Mouse (Mus musculus): Measurements from ENCODE around the gene Olfr1202. TPM values are rescaled to one million over a fixed set of nuclear protein-coding genes. Genes with fewer than 3 reads are reported as not detected.

The Olfr1202 gene
- polyA plus RNA-seq (2015; fragmentation: Nextera tagmentation; extraction: Ambion mirVana): not detected in 2 replicates

- Histone ChIP-seq H3K9ac (ENCODE audit: low read depth, low read length) (no peak within 1 kb of the TSS), H3K4me2 (ENCODE audit: low read depth, low read length) (no peak within 1 kb of the TSS), H3K27me3 (replicated peaks; ENCODE audit: control insufficient read depth, insufficient read depth, low read length) (no peaks in the 10 kb centered on the region), H3K9me3 (ENCODE audit: control insufficient read depth, low read length) (no peaks in the 10 kb centered on the region), H3K4me3 (ENCODE audit: low read length) (no peak within 1 kb of the TSS), H3K27ac (ENCODE audit: low read length) (no peak within 1 kb of the TSS), H3K36me3 (ENCODE audit: control insufficient read depth, insufficient read depth, low read length) (no peaks in the 10 kb centered on the region), H3K4me1 (ENCODE audit: control insufficient read depth, insufficient read depth, low read length) (no peaks in the 10 kb centered on the region)
- no peak for ATAC-seq
- WGBS: 75% methylated on average over 1 of the region's 1 CpGs
Observed at GRCm38 (mm10) chr2:88814196-88814595, at the start of gene Olfr1202. Gene Olfr1202 (plus strand): TSS chr2:88814496.

- H3K4me3 ChIP-seq (ENCODE audit: low read length): no peak within 1 kb of the TSS
- H3K27ac ChIP-seq (ENCODE audit: low read length): no peak within 1 kb of the TSS
- no peaks in the 10 kb centered on the region for H3K36me3 ChIP-seq (ENCODE audit: control insufficient read depth, insufficient read depth, low read length)
- no peaks in the 10 kb centered on the region for H3K27me3 ChIP-seq (replicated peaks; ENCODE audit: control insufficient read depth, insufficient read depth, low read length)
- no peak within 1 kb of the TSS for H3K4me2 ChIP-seq (ENCODE audit: low read depth, low read length)
- no peaks in the 10 kb centered on the region for H3K4me1 ChIP-seq (ENCODE audit: control insufficient read depth, insufficient read depth, low read length)
- WGBS: 80% methylated on average over 2 of the region's 2 CpGs
- ATAC-seq: no peak
- no peaks in the 10 kb centered on the region for H3K9me3 ChIP-seq (ENCODE audit: control insufficient read depth, low read length)
- no peak within 1 kb of the TSS for H3K9ac ChIP-seq (ENCODE audit: low read depth, low read length)
Observed at GRCm38 (mm10) chr2:88770388-88770787, 43.9 kb upstream of the Olfr1202 start, which contains the start of gene Olfr1200. Gene Olfr1200 (minus strand): TSS chr2:88770488.

DNA sequence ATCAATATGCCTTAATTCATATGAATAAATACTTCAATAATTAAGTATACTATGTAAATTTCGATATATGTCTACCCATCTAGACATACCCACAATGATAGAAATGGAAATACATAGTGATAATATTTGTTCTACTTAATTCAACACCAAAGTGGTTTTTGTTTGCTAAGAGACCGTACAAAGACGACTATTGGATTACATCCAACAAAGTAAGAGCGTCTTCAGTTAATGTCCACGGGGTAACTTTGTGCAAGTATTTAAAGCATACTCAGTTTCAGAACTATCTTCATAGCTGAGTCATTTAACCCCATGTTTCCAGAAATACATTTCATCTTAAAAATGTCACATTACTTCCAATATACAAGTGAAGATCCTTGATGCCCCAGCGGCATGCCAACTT is 21.6 kb upstream of the Olfr1202 start, which contains the start of gene Olfr1201:
TSS of gene Olfr1201 (plus strand) at position 301 of the 400 bp plus-strand sequence.
- 74% methylated on average over 6 of the region's 6 CpGs for whole genome bisulfite sequencing

GRCm38 (mm10) chr2:88829437-88829836 is 15.1 kb downstream of the Olfr1202 start, which contains the start of gene Olfr1205:
Gene Olfr1205 (plus strand): TSS chr2:88829737.
- WGBS: 94% methylated on average over 2 of the region's 2 CpGs
- ATAC-seq: no peak
- Histone ChIP-seq H3K4me2 (ENCODE audit: low read depth, low read length) (no peak within 1 kb of the TSS), H3K4me1 (ENCODE audit: control insufficient read depth, insufficient read depth, low read length) (no peaks in the 10 kb centered on the region), H3K4me3 (ENCODE audit: low read length) (no peak within 1 kb of the TSS), H3K36me3 (ENCODE audit: control insufficient read depth, insufficient read depth, low read length) (no peaks in the 10 kb centered on the region), H3K27ac (ENCODE audit: low read length) (no peak within 1 kb of the TSS), H3K27me3 (replicated peaks; ENCODE audit: control insufficient read depth, insufficient read depth, low read length) (no peaks in the 10 kb centered on the region), H3K9ac (ENCODE audit: low read depth, low read length) (no peak within 1 kb of the TSS), H3K9me3 (ENCODE audit: control insufficient read depth, low read length) (no peaks in the 10 kb centered on the region)

More for the DNA sequence above, 21.6 kb upstream of the Olfr1202 start, which contains the start of gene Olfr1201:
- H3K36me3 ChIP-seq (ENCODE audit: control insufficient read depth, insufficient read depth, low read length): no peaks in the 10 kb centered on the region
- H3K4me1 ChIP-seq (ENCODE audit: control insufficient read depth, insufficient read depth, low read length): no peaks in the 10 kb centered on the region
- ATAC-seq: no peak
- no peaks in the 10 kb centered on the region for H3K27me3 ChIP-seq (replicated peaks; ENCODE audit: control insufficient read depth, insufficient read depth, low read length)
- H3K4me2 ChIP-seq (ENCODE audit: low read depth, low read length): no peak within 1 kb of the TSS
- no peak within 1 kb of the TSS for H3K27ac ChIP-seq (ENCODE audit: low read length)
- H3K9me3 ChIP-seq (ENCODE audit: control insufficient read depth, low read length): no peaks in the 10 kb centered on the region
- no peak within 1 kb of the TSS for H3K4me3 ChIP-seq (ENCODE audit: low read length)
- H3K9ac ChIP-seq (ENCODE audit: low read depth, low read length): no peak within 1 kb of the TSS

DNA sequence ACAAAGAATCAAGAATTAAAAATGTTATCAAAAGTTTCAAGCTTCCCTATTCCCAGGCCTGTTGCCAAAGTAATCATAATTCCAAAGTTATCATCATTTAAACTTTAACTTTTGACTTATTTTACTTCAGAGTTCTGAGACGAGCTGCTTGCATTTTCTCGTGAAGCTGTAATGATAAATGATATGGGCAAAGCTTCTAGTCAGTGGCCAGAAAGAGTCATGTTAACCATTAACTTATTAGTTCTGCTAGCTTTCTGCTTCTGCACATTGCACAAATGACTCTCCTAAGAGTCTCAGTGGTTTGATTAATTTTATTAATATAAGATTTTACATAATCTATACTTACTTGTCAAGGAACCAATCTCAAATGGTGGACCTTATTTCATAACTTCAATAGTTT is 24.2 kb downstream of the Olfr1202 start:
- Histone ChIP-seq H3K36me3 (ENCODE audit: control insufficient read depth, insufficient read depth, low read length) (no peaks in the 10 kb centered on the region), H3K4me1 (ENCODE audit: control insufficient read depth, insufficient read depth, low read length) (no peaks in the 10 kb centered on the region), H3K9ac (ENCODE audit: low read depth, low read length) (no peak overlapping the region), H3K9me3 (ENCODE audit: control insufficient read depth, low read length) (no peaks in the 10 kb centered on the region), H3K27ac (ENCODE audit: low read length) (no peak overlapping the region), H3K27me3 (replicated peaks; ENCODE audit: control insufficient read depth, insufficient read depth, low read length) (no peaks in the 10 kb centered on the region), H3K4me2 (ENCODE audit: low read depth, low read length) (no peak overlapping the region), H3K4me3 (ENCODE audit: low read length) (no peak overlapping the region)
- WGBS: 41% methylated on average over 2 of the region's 2 CpGs
- ATAC-seq: peak; percentile 71; the same call in 1 of the 2 replicates

- Histone ChIP-seq H3K36me3 (ENCODE audit: control insufficient read depth, insufficient read depth, low read length) (no peaks in the 10 kb centered on the region), H3K27ac (ENCODE audit: low read length) (no peak within 1 kb of the TSS), H3K27me3 (replicated peaks; ENCODE audit: control insufficient read depth, insufficient read depth, low read length) (no peaks in the 10 kb centered on the region), H3K9me3 (ENCODE audit: control insufficient read depth, low read length) (no peaks in the 10 kb centered on the region), H3K4me3 (ENCODE audit: low read length) (no peak within 1 kb of the TSS), H3K4me1 (ENCODE audit: control insufficient read depth, insufficient read depth, low read length) (no peaks in the 10 kb centered on the region), H3K4me2 (ENCODE audit: low read depth, low read length) (no peak within 1 kb of the TSS), H3K9ac (ENCODE audit: low read depth, low read length) (no peak within 1 kb of the TSS)
- no peak for ATAC-seq
- WGBS: 85% methylated on average over 1 of the region's 1 CpGs
Observed at GRCm38 (mm10) chr2:88848992-88849391, 34.7 kb downstream of the Olfr1202 start, which contains the start of gene Olfr1204. Gene Olfr1204 (plus strand): TSS chr2:88849292.

GRCm38 (mm10) chr2:88862931-88863330 is 48.6 kb downstream of the Olfr1202 start, which contains the start of gene Olfr1206:
Gene Olfr1206 (plus strand): TSS chr2:88863231.
- Histone ChIP-seq H3K4me1 (ENCODE audit: control insufficient read depth, insufficient read depth, low read length) (no peaks in the 10 kb centered on the region), H3K4me2 (ENCODE audit: low read depth, low read length) (no peak within 1 kb of the TSS), H3K27me3 (replicated peaks; ENCODE audit: control insufficient read depth, insufficient read depth, low read length) (no peaks in the 10 kb centered on the region), H3K9me3 (ENCODE audit: control insufficient read depth, low read length) (no peaks in the 10 kb centered on the region), H3K9ac (ENCODE audit: low read depth, low read length) (no peak within 1 kb of the TSS), H3K36me3 (ENCODE audit: control insufficient read depth, insufficient read depth, low read length) (no peaks in the 10 kb centered on the region), H3K4me3 (ENCODE audit: low read length) (no peak within 1 kb of the TSS), H3K27ac (ENCODE audit: low read length) (no peak within 1 kb of the TSS)
- no peak for ATAC-seq
- WGBS: 81% methylated on average over 2 of the region's 2 CpGs

Other genes starting within 250 kb of the Olfr1202 start
- not detected in 2 replicates for gene Olfr1189, start 228.0 kb upstream of the Olfr1202 start, polyA plus RNA-seq (2015; fragmentation: Nextera tagmentation; extraction: Ambion mirVana)
- gene Olfr1191-ps1, start 174.0 kb upstream of the Olfr1202 start, polyA plus RNA-seq (2015; fragmentation: Nextera tagmentation; extraction: Ambion mirVana): not detected in 2 replicates
- not detected in 2 replicates for gene Olfr1192-ps1, start 166.0 kb upstream of the Olfr1202 start, polyA plus RNA-seq (2015; fragmentation: Nextera tagmentation; extraction: Ambion mirVana)
- not detected in 2 replicates for gene Olfr1193, start 138.9 kb upstream of the Olfr1202 start, polyA plus RNA-seq (2015; fragmentation: Nextera tagmentation; extraction: Ambion mirVana)
- gene Olfr1195, start 125.3 kb upstream of the Olfr1202 start, polyA plus RNA-seq (2015; fragmentation: Nextera tagmentation; extraction: Ambion mirVana): not detected in 2 replicates
- gene Olfr1196, start 109.9 kb upstream of the Olfr1202 start, polyA plus RNA-seq (2015; fragmentation: Nextera tagmentation; extraction: Ambion mirVana): not detected in 2 replicates
- not detected in 2 replicates for gene Olfr1197, start 82.1 kb upstream of the Olfr1202 start, polyA plus RNA-seq (2015; fragmentation: Nextera tagmentation; extraction: Ambion mirVana)
- not detected in 2 replicates for gene Olfr1198, start 63.1 kb upstream of the Olfr1202 start, polyA plus RNA-seq (2015; fragmentation: Nextera tagmentation; extraction: Ambion mirVana)
- not detected in 2 replicates for gene Olfr1199, start 54.0 kb upstream of the Olfr1202 start, polyA plus RNA-seq (2015; fragmentation: Nextera tagmentation; extraction: Ambion mirVana)
- not detected in 2 replicates for gene Olfr1200, start 44.0 kb upstream of the Olfr1202 start, polyA plus RNA-seq (2015; fragmentation: Nextera tagmentation; extraction: Ambion mirVana)
- not detected in 2 replicates for gene Olfr1201, start 21.5 kb upstream of the Olfr1202 start, polyA plus RNA-seq (2015; fragmentation: Nextera tagmentation; extraction: Ambion mirVana)
- gene Olfr1205, start 15.2 kb downstream of the Olfr1202 start, polyA plus RNA-seq (2015; fragmentation: Nextera tagmentation; extraction: Ambion mirVana): not detected in 2 replicates
- gene Olfr1204, start 34.8 kb downstream of the Olfr1202 start, polyA plus RNA-seq (2015; fragmentation: Nextera tagmentation; extraction: Ambion mirVana): not detected in 2 replicates
- not detected in 2 replicates for gene Olfr1206, start 48.7 kb downstream of the Olfr1202 start, polyA plus RNA-seq (2015; fragmentation: Nextera tagmentation; extraction: Ambion mirVana)
- not detected in 2 replicates for gene Olfr1208, start 87.8 kb downstream of the Olfr1202 start, polyA plus RNA-seq (2015; fragmentation: Nextera tagmentation; extraction: Ambion mirVana)
- not detected in 2 replicates for gene Olfr1209, start 100.7 kb downstream of the Olfr1202 start, polyA plus RNA-seq (2015; fragmentation: Nextera tagmentation; extraction: Ambion mirVana)
- gene Olfr1211, start 123.6 kb downstream of the Olfr1202 start, polyA plus RNA-seq (2015; fragmentation: Nextera tagmentation; extraction: Ambion mirVana): not detected in 2 replicates
- not detected in 2 replicates for gene Olfr1212, start 139.5 kb downstream of the Olfr1202 start, polyA plus RNA-seq (2015; fragmentation: Nextera tagmentation; extraction: Ambion mirVana)
- not detected in 2 replicates for gene Gm13762, start 165.8 kb downstream of the Olfr1202 start, polyA plus RNA-seq (2015; fragmentation: Nextera tagmentation; extraction: Ambion mirVana)
- gene Olfr1214, start 178.2 kb downstream of the Olfr1202 start, polyA plus RNA-seq (2015; fragmentation: Nextera tagmentation; extraction: Ambion mirVana): not detected in 2 replicates
- not detected in 2 replicates for gene Olfr1215, start 192.5 kb downstream of the Olfr1202 start, polyA plus RNA-seq (2015; fragmentation: Nextera tagmentation; extraction: Ambion mirVana)
- gene Olfr1216, start 203.8 kb downstream of the Olfr1202 start, polyA plus RNA-seq (2015; fragmentation: Nextera tagmentation; extraction: Ambion mirVana): not detected in 2 replicates
- gene Olfr1217, start 217.6 kb downstream of the Olfr1202 start, polyA plus RNA-seq (2015; fragmentation: Nextera tagmentation; extraction: Ambion mirVana): not detected in 2 replicates
- gene Olfr1218, start 246.7 kb downstream of the Olfr1202 start, polyA plus RNA-seq (2015; fragmentation: Nextera tagmentation; extraction: Ambion mirVana): not detected in 2 replicates